Mouse (Mus musculus) heart, adult 9 months (tissue): Measurements from ENCODE around the gene Nek11.
A peak's percentile ranks its signal among the peaks of the same experiment; 100 is the strongest.

ENCODE experiments used
- DNase-seq, 2 experiments: peaks; one replicate each; pipeline ENCODE4 v3.0.0; 2022; ENCODE audit warnings: low spot score in 2 of 2

The Nek11 gene

GRCm38 (mm10) chr9:105313250-105313649, 82.1 kb downstream of the Nek11 start:
- no peak for DNase-seq

DNA sequence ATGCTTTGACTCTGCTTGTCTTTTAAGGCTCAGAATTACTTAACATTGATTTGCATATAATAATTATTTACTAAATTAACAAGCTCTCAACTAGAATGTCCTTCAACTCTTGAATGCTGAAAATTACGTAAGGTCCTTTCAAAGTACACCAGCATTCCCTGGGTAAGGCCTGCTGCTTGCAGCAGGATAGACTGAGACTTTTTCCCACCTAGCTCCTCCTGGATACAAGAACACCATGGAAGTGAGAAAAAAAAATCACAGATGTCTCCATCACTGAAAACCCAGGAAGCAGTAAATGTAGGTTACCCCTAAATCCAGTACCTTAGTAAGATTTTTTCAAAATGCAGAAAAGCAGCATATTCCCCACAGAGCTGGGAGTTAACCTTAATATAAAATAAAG, 82.6 kb downstream of the Nek11 start:
- no peak for DNase-seq

DNA sequence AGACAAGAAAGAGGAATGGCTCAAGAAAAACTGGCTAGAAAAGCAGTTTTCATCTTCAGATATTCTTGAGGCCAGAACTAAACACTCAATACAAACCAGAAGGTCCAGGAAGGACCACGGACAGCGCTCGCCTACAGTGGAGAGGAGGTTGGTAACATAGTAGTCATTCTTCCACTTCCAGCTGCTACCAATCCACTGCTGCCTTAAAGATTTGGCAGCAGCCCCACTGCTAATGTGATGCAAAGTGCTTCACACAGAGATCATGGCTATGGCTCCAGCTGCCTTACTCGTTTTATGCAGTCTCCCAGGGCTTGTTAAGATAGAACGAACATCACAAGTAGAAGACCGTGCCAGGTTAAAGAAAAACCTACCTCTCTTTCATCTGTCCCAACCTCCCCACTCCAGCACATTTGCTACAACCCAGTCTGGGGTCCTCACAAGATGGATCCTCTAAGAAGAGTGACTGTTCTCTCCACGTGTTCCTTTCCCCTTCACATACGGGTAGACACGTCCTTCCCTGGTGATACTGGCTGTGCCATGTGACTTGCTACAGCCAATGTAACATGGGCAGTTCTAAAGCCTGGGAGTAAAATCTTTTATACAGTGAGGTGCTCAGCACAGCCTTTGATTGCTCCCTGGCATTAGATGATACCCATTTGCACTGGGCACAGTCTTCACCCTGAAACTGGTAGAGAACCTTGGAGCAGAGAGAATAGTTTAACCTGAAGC, 85.6 kb downstream of the Nek11 start:
- no peak for DNase-seq

GRCm38 (mm10) chr9:105306042-105306441, 89.3 kb downstream of the Nek11 start:
- no peak for DNase-seq

- no peak for DNase-seq
These were observed 93.1 kb downstream of the Nek11 start for GRCm38 (mm10) chr9:105302230-105302629.

GRCm38 (mm10) chr9:105301396-105301795, 93.9 kb downstream of the Nek11 start:
- no peak for DNase-seq

GRCm38 (mm10) chr9:105300738-105301325, 94.5 kb downstream of the Nek11 start:
- no peak for DNase-seq

DNA sequence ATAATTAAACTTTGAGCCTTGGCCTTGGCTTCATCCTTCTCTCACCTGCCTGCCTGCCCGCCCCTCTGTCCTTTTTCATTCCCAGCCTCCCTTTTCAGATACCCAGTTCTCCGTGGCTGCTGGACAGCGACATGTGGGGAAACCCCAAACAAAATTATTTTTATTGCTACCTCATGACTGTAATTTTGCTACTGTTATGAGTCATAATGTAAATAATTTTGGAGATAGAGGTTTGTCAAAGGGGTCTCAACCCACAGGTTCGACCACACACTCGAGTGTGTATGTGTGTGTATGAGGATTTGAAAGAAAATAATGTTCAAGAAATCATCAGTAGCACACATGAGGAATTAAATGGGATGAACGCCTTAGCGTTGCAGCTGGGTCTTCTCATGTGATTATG, 110.7 kb downstream of the Nek11 start:
- DNase-seq, result no peak

- no peak for DNase-seq
These were observed 112.6 kb downstream of the Nek11 start for GRCm38 (mm10) chr9:105282725-105283124.

DNA sequence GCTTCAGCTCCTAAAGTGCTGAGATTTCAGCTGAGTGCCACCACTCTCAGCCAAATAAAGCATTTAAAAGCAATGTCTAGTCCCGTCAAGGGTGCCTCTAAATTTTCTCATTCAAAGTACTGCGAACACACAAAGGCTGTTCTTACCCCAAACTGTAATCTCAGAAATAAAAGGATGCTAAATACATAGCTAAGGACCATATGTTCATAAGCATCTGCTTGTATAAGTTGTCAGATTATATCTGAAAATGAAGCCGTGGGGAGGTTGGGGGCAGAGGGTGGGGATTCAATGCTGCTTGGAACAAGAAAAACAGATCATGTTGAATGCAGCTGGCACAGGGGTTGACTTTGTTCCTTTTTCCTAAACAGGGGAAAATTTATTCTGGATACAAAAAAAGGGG, 120.4 kb downstream of the Nek11 start:
- DNase-seq, result no peak

DNA sequence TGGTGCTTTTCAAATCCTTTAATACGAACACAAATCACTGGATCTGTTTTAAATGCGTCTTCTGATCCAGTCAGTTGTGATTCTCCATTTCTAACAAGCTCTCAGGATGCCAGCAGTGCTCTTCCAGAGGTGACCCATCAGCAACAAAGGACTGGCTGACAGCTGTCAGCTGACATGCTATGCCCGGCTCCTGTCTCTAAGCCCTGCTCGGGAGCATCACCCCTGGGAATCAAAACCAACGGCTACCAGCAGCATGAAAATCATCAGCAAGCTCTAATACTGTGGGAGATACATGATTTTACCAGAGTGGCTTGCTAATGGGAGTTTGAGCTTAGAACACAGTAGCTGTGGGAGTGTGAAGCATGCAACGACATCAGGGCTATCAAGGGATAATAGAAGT, 121.0 kb downstream of the Nek11 start:
- no peak for DNase-seq

GRCm38 (mm10) chr9:105272241-105272640, 123.1 kb downstream of the Nek11 start:
- DNase-seq, result no peak

DNA sequence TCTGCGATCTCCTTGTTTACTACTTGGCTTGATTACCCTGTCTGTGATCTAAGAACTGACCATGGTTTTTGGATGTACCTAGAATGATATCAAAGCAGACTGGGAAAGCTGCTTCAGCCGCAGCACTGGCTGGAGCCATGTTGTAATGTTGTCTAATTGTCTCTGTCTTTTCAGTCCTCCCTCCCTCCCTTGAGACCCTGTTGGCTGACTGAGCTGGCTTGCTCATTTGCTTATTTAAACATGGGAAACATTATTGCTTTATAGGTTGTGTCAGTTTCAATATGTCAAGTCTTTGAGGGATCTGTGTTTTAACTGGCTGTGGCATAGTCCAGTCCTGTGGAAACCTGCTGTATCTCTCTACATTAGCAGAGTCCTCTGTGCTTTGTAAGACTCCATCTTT, 132.2 kb downstream of the Nek11 start:
- no peak for DNase-seq

- no peak for DNase-seq
These were observed 137.7 kb downstream of the Nek11 start for GRCm38 (mm10) chr9:105257668-105258067.

DNA sequence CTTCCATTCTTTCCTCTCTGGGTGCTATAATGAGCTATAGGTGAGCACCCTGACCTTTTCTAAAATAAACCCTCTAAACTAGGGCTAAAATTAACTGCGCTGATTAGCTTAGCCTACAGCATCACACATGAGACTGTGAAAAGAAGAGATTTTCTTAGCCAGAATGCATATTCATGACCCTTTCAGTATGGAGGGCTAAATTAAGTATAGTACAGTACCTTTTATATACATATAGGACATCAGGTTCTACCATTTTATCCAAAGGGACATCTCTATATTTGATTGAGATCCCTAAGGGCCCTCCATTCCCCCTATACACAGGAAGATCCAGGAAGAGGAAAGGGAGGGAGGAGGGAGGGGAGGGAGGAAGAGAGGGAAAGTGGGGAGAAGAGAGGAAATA, 141.2 kb downstream of the Nek11 start:
- DNase-seq, result no peak

DNA sequence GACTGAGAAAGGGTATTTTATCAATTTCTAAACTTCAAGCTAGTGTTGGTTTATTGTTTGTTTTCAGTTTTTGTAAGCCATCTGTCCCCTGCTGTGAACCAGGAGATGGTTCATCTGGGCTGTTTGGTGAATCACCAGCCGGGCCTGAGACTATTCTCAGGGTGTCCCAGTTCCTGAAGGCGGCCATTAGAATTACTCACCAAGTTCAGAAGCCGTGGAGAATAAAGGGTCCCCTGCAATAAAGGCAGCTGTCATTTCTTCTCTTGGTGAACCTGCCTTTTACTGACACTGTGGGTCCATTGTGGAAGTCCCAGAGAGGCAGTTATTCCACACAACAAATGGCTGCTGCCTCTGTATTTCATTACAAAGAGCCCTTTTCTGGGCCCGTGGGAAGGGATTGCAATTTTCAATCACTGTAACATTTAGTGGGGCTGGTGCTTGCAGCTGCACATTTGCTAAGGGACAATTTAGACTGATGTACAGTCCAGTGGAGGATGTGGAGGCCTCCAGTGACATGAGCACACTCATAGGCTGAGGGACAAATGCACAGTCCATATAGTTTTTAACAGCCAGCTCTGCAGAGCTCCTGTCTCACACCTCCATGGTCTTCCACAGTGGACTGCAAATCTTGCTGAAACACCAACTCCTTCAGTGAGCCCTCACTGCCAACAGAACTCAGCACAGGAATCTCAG, 142.8 kb downstream of the Nek11 start:
- DNase-seq, result no peak

DNA sequence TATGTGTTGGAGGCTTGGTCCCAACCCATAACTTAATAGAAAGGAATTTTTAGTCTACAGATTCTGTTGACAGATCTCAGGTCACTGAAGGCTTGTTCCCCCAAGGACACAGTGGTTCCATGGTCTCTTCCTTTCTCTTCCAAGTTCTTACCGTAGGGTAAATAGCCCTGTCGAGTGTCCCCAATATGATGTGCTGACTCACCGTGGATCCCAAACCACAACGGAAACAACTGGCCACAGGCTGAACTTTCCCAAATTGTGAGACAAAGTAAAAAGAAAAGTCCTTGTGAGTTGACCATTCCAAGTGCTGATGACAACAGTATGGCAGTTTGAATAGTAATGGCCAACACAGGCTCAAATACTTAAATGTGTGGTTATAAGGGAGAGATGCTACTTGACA, 144.1 kb downstream of the Nek11 start:
- DNase-seq, result no peak

- DNase-seq, result no peak
These were observed 151.3 kb downstream of the Nek11 start for GRCm38 (mm10) chr9:105244024-105244423.

GRCm38 (mm10) chr9:105214434-105214833, 180.9 kb downstream of the Nek11 start:
- no peak for DNase-seq

DNA sequence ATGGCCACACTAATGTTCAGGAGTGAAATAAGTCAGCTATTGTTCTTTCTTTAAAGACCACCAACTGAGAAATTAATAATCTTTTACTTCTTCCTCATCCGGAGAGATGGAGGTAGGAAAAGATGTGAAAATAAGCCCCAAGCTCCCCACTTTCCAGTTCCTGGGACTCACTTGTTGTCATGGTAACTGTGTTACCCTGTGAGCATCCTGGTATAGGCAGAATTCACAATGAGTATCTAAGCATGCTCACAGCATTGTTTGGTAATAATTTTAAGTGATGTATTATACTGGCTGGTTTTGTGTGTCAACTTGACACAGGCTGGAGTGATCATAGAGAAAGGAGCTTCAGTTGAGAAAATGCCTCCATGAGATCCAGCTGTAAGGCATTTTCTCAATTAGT, 195.0 kb downstream of the Nek11 start:
- no peak for DNase-seq

- DNase-seq, result peak in 1 of 2 experiments; percentile 13
These were observed 208.6 kb downstream of the Nek11 start for GRCm38 (mm10) chr9:105186725-105187124.

GRCm38 (mm10) chr9:105182392-105182791, 212.9 kb downstream of the Nek11 start:
- DNase-seq, result no peak

DNA sequence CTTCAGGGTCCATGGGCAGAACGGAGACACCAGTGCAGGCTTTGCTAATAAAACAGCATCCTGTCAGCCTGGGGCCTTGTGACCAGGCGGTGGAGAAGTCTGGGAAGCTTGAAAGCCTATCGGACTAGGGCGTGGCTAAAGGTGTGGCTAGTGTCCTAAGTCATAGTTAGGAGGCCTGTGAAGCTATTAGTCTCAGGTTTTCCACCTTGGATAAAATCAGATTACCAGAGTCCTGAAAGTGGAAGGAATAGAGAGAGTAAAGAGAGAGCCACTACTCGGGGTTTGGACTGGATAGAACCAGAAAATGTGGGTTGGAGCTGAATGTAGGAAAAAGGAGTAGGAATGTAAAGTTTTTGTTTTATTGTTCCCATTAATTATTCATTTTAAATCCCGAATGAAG, 250.3 kb downstream of the Nek11 start, which contains the start of gene 1700080E11Rik:
Gene 1700080E11Rik (minus strand): TSS at position 101 of the 400 bp plus-strand sequence.
- DNase-seq, result no peak
